Mouse (Mus musculus) heart, postnatal 14 days (tissue): Measurements from ENCODE around the gene Eps8l3. TPM values are rescaled to one million over a fixed set of nuclear protein-coding genes. Genes with fewer than 3 reads are reported as not detected.

Source experiments
- DNase-seq, 2 experiments: peaks; one replicate each; pipeline ENCODE4 v3.0.0; 2021 to 2022
- intact Hi-C: fragments of 180-260 bp; cut with DNase I; formaldehyde crosslinking; loops from one replicate; pipeline ENCODE4 v1.15.1; 2025
- total RNA-seq, 2 experiments: library from RNA; stranded (reverse); gene quantifications; 2 replicates each; pipeline ENCODE4 v1.2.3; 2021

Gene Eps8l3
- total RNA-seq, 2 experiments from 2014 or later = not detected

GRCm38 (mm10) chr3:107935268-107935667, 58.2 kb downstream of the Eps8l3 start:
- intact Hi-C loops = loop anchor here (5.0 kb wide), 2 partner anchors 127 to 212 kb away; partner anchors contain the start of gene Gnai3
- no peak for DNase-seq

DNA sequence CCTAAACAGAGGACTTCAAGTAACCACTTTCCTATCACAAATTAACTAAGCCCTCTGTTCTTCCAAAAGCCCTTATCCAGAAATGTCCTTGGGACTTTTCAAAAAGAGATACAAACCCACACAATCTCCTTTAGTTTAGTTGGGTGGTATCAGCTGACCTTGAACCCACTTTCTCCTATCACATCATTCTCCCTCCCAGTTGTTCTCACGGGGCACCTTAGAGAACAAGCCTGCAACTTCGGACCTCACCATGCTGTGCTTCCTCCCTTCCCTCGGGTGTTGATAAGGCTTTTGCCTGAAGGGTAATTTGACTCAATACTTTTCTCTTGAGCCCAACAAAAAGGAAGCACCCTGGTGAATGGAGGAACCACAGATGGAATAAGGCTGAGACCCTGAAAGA, 58.9 kb downstream of the Eps8l3 start:
- intact Hi-C loops = loop anchor here (5.0 kb wide), 2 partner anchors 126 to 211 kb away; partner anchors contain the start of gene Gnai3
- no peak for DNase-seq

DNA sequence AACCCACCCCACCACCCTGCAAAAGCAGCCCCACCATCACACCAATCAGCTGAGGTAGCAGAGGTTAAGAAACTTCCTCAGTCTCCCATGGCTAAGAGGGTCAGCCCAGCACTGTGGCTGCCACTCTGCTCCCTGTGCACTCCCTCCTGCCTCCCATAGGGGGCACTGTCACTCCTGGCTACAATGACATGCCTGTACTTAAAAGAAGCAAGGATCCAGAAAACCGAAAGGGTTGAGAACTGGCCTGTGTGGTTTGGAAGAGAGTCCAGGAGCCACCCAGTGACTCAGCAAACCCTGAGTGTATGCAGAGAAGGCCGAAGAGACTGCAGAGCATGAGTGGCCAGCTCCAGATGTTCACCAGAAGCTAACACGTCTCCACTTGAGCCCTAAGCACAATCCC, 62.4 kb downstream of the Eps8l3 start:
- intact Hi-C loops = loop anchor here (5.0 kb wide), 2 partner anchors 123 to 208 kb away; partner anchors contain the start of gene Gnai3
- DNase-seq = peak; percentile 79 to 83

DNA sequence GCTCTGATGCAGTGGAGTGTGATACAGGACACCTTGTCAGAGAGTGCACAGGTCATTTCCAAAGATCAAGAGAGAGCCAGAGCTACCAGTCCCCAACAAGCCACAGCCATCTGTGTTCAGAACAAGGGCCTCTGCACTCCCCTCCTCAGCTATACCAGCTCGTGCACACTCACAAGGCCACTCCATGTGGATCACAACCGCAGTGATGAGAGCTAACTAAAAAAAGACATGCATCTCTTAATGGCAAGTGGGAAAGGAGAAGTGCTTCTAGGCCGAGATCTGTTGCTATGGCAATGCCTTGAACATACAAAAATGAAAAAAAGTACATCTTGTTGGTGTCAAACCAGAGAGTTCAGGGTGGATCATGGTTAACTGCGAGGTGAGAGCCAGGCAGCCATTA, 62.8 kb downstream of the Eps8l3 start:
- intact Hi-C loops = loop anchor here (5.0 kb wide), 2 partner anchors 122 to 207 kb away; partner anchors contain the start of gene Gnai3
- no peak for DNase-seq

GRCm38 (mm10) chr3:107940524-107940923, 63.5 kb downstream of the Eps8l3 start:
- intact Hi-C loops = no loop called here

DNA sequence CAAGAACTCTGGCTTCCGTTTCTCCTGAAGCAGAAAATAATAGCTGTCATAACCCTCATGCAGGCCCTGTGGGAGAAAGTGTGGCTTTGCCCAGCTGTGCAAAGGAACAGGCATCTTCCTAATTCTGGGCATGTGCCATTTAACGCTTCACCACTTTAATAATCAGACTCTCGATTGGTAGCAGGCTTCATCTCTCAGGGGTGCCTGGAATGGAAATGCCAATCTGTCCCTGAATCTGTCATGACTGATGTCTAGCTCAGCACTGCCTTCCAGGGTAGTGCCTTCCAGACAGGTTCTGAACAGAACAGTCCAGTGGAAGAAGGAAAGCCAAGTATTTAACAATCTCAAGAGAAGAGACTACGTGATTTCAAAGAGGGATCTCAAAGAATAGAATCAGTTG, 64.2 kb downstream of the Eps8l3 start:
- no peak for DNase-seq
- intact Hi-C loops = no loop called here

More at GRCm38 (mm10) chr3:107940524-107940923, 63.5 kb downstream of the Eps8l3 start:
- DNase-seq = no peak

Other genes with a start within 250 kb of the Eps8l3 start
- not detected for gene Gm10961, start 245.9 kb upstream of the Eps8l3 start, total RNA-seq
- 10 to 100 TPM; 21.4 to 26.2 TPM for gene Strip1, start 245.5 kb upstream of the Eps8l3 start, total RNA-seq
- gene Ahcyl1, start 180.7 kb upstream of the Eps8l3 start, total RNA-seq = 10 to 100 TPM; 79.1 to 91.9 TPM
- gene Csf1, start 116.8 kb upstream of the Eps8l3 start, total RNA-seq = 10 to 100 TPM; 25.5 to 33.6 TPM
- 10 to 100 TPM; 44.6 to 47.6 TPM for gene Gstm5, start 18.6 kb downstream of the Eps8l3 start, total RNA-seq
- 10 to 100 TPM; 38.0 to 43.9 TPM for gene Gstm7, start 54.6 kb downstream of the Eps8l3 start, total RNA-seq
- gene Gstm6, start 66.5 kb downstream of the Eps8l3 start, total RNA-seq = 1 to 10 TPM; 1.8 to 2.2 TPM
- not detected for gene Gstm3, start 92.1 kb downstream of the Eps8l3 start, total RNA-seq
- gene Gstm2, start 109.2 kb downstream of the Eps8l3 start, total RNA-seq = 10 to 100 TPM; 53.0 to 70.5 TPM
- 100 to 1,000 TPM in 1 of 2 experiments, 10 to 100 TPM in 1; 94.2 to 113 TPM for gene Gstm1, start 140.7 kb downstream of the Eps8l3 start, total RNA-seq
- gene Gstm4, start 167.7 kb downstream of the Eps8l3 start, total RNA-seq = 10 to 100 TPM in 1 of 2 experiments, 1 to 10 TPM in 1; 9.2 to 10.1 TPM
- 1 to 10 TPM; 7.5 to 8.7 TPM for gene Ampd2, start 209.4 kb downstream of the Eps8l3 start, total RNA-seq
- gene Gnat2, start 215.6 kb downstream of the Eps8l3 start, total RNA-seq = under 1 TPM in 1 of 2 experiments, not detected in 1; 0.34 TPM